Mouse (Mus musculus) midbrain, postnatal 0 days (tissue): ENCODE results near the gene Astn2. TPM values are rescaled to one million over a fixed set of nuclear protein-coding genes. Genes with fewer than 3 reads are reported as not detected.

Source experiments
- ATAC-seq: fragments of 200-750 bp; cut with Nextera tagmentation; 2 replicates; pipeline ENCODE4 v1.8.0; 2017; ENCODE audit warnings: moderate number of reproducible peaks, mild to moderate bottlenecking, moderate TSS enrichment, moderate library complexity; ENCODE audit not compliant: low FRiP score
- DNase-seq: peaks from one replicate; pipeline ENCODE4 v3.0.0-alpha.2; 2015; ENCODE audit warnings: low spot score
- H3K27ac ChIP-seq: fragments of 300-500 bp; sonication (generic); 2 replicates; pipeline ENCODE4 v1.5.1; 2014; ENCODE audit warnings: low read depth, mild to moderate bottlenecking, low read length, mixed read lengths
- H3K27me3 ChIP-seq: fragments of 300-500 bp; sonication (generic); 2 replicates; pipeline ENCODE4 v1.6.1; 2014; ENCODE audit warnings: low read length, control low read depth, mixed read lengths; ENCODE audit not compliant: insufficient read depth
- H3K36me3 ChIP-seq: fragments of 300-500 bp; sonication (generic); 2 replicates; pipeline ENCODE4 v1.6.1; 2014; ENCODE audit warnings: low read length, control low read depth, mixed read lengths; ENCODE audit not compliant: insufficient read depth
- H3K4me1 ChIP-seq: fragments of 300-500 bp; sonication (generic); 2 replicates; pipeline ENCODE4 v1.6.1; 2014; ENCODE audit warnings: mild to moderate bottlenecking, control low read depth, antibody characterized with exemption, low read length, mixed read lengths; ENCODE audit not compliant: insufficient read depth
- H3K4me2 ChIP-seq: fragments of 300-500 bp; sonication (generic); 2 replicates; pipeline ENCODE4 v1.6.1; 2014; ENCODE audit warnings: low read depth, mild to moderate bottlenecking, low read length, mixed read lengths; ENCODE audit not compliant: poor library complexity, severe bottlenecking
- H3K4me3 ChIP-seq: fragments of 300-500 bp; sonication (generic); 2 replicates; pipeline ENCODE4 v1.5.1; 2014; ENCODE audit warnings: low read depth, mild to moderate bottlenecking, low read length, moderate library complexity
- H3K9ac ChIP-seq: fragments of 300-500 bp; sonication (generic); replicated peaks from 2 replicates; pipeline ENCODE4 v1.6.1; 2014; ENCODE audit warnings: mild to moderate bottlenecking, low read length, moderate library complexity, mixed read lengths; ENCODE audit not compliant: poor library complexity, severe bottlenecking
- H3K9me3 ChIP-seq: fragments of 300-500 bp; sonication (generic); 2 replicates; pipeline ENCODE4 v1.6.1; 2016; ENCODE audit warnings: low read length, control low read depth
- CTCF ChIP-seq: IDR thresholded peaks from 2 replicates; pipeline ENCODE4 v1.5.1; 2016; ENCODE audit warnings: antibody characterized with exemption, mild to moderate bottlenecking
- WGBS: fragments of 180-500 bp; shearing (Covaris S2); extraction: QIAGEN DNeasy Blood & Tissue Kit; methylation state at CpG from one replicate; pipeline ENCODE4 v1.1.7; 2014; 5-methylcytosine and 5-hydroxymethylcytosine counted together
- polyA plus RNA-seq: library from polyadenylated mRNA; unstranded; fragments of >200 nt; fragmentation: Nextera tagmentation; extraction: Ambion mirVana; gene quantifications from 2 replicates; pipeline ENCODE4 v1.2.1, GENCODE M21; 2015
- total RNA-seq: library from RNA; depleted of rRNA; stranded (reverse); fragments of >200 nt; gene quantifications from 2 replicates; pipeline ENCODE4 v1.2.3, GENCODE M21; 2014

Astn2 gene
- total and polyA plus RNA-seq, 2 experiments from 2014 or later: 2.5 to 34.9 TPM

- Histone ChIP-seq H3K9me3 (no peaks in the 10 kb centered on the region), H3K4me3 (no peak overlapping the region), H3K9ac (no peak overlapping the region), H3K27ac (no peak overlapping the region), H3K4me1 (no peaks in the 10 kb centered on the region), H3K27me3 (no peaks in the 10 kb centered on the region), H3K36me3 (no peaks in the 10 kb centered on the region), H3K4me2 (no peak overlapping the region)
- DNase-seq (no peak), ATAC-seq (no peak)
- TF ChIP-seq CTCF: no peak
- 87% methylated on average over 6 of the region's 6 CpGs for WGBS
These were observed 741.2 kb downstream of the Astn2 start for GRCm38 (mm10) chr4:65663176-65663575.

- no peak overlapping the region for H3K4me3 ChIP-seq
- no peak overlapping the region for H3K27ac ChIP-seq
- peak; percentile 98 for TF ChIP-seq CTCF
- ATAC-seq (peak; percentile 75; the same call in 1 of the 2 replicates), DNase-seq (peak; percentile 92)
- no peak overlapping the region for H3K4me2 ChIP-seq
- H3K27me3 ChIP-seq: no peaks in the 10 kb centered on the region
- no peaks in the 10 kb centered on the region for H3K9me3 ChIP-seq
- no peaks in the 10 kb centered on the region for H3K36me3 ChIP-seq
- 0% methylated on average over 2 of the region's 2 CpGs for WGBS
- no peak overlapping the region for H3K9ac ChIP-seq
- 0 out of 2 replicates have a peak, but pooled peaks cover 2% of the 10 kb centered on the region for H3K4me1 ChIP-seq
These were observed 749.7 kb downstream of the Astn2 start for GRCm38 (mm10) chr4:65654723-65655122.

- ATAC-seq (no peak), DNase-seq (no peak)
- Histone ChIP-seq H3K36me3 (no peaks in the 10 kb centered on the region), H3K9me3 (no peaks in the 10 kb centered on the region), H3K4me1 (no peaks in the 10 kb centered on the region), H3K4me2 (no peak overlapping the region), H3K4me3 (no peak overlapping the region), H3K9ac (no peak overlapping the region), H3K27ac (no peak overlapping the region), H3K27me3 (no peaks in the 10 kb centered on the region)
- WGBS: 71% methylated on average over 5 of the region's 5 CpGs
- TF ChIP-seq CTCF: no peak
These were observed 761.8 kb downstream of the Astn2 start for GRCm38 (mm10) chr4:65642611-65643010.

GRCm38 (mm10) chr4:65638231-65638630, 766.2 kb downstream of the Astn2 start:
- Histone ChIP-seq H3K9ac (no peak overlapping the region), H3K4me3 (no peak overlapping the region), H3K36me3 (no peaks in the 10 kb centered on the region), H3K27me3 (no peaks in the 10 kb centered on the region), H3K27ac (no peak overlapping the region), H3K4me1 (no peaks in the 10 kb centered on the region), H3K4me2 (no peak overlapping the region), H3K9me3 (no peaks in the 10 kb centered on the region)
- DNase-seq (no peak), ATAC-seq (no peak)
- no peak for TF ChIP-seq CTCF
- WGBS: 70% methylated on average over 3 of the region's 3 CpGs

- no peaks in the 10 kb centered on the region for H3K9me3 ChIP-seq
- no peak for TF ChIP-seq CTCF
- no peak overlapping the region for H3K9ac ChIP-seq
- H3K4me2 ChIP-seq: no peak overlapping the region
- 84% methylated on average over 3 of the region's 3 CpGs for WGBS
- DNase-seq: no peak
- no peaks in the 10 kb centered on the region for H3K27me3 ChIP-seq
- no peak overlapping the region for H3K4me3 ChIP-seq
- no peak for ATAC-seq
- H3K36me3 ChIP-seq: peaks cover 6% of the 10 kb centered on the region
- no peaks in the 10 kb centered on the region for H3K4me1 ChIP-seq
- no peak overlapping the region for H3K27ac ChIP-seq
These were observed 784.3 kb downstream of the Astn2 start for GRCm38 (mm10) chr4:65620125-65620524.

GRCm38 (mm10) chr4:65613135-65613534, 791.3 kb downstream of the Astn2 start:
- no peaks in the 10 kb centered on the region for H3K9me3 ChIP-seq
- no peak for TF ChIP-seq CTCF
- H3K4me3 ChIP-seq: no peak overlapping the region
- H3K4me2 ChIP-seq: no peak overlapping the region
- DNase-seq: no peak
- no peaks in the 10 kb centered on the region for H3K27me3 ChIP-seq
- H3K27ac ChIP-seq: no peak overlapping the region
- peaks cover 8% of the 10 kb centered on the region; the same call in 1 of the 2 replicates for H3K4me1 ChIP-seq
- peaks cover 23% of the 10 kb centered on the region for H3K36me3 ChIP-seq
- WGBS: 97% methylated on average over 14 of the region's 14 CpGs
- no peak overlapping the region for H3K9ac ChIP-seq
- no peak for ATAC-seq
